Mouse (Mus musculus) cortical plate, adult 2 months (tissue): Measurements from ENCODE around the gene Tspan18. TPM values are rescaled to one million over a fixed set of nuclear protein-coding genes. Genes with fewer than 3 reads are reported as not detected.

Source experiments
- H3K27ac ChIP-seq: fragments of 200-500 bp; 2 replicates; pipeline ENCODE4 v1.5.1; 2012; ENCODE audit warnings: low read length, control low read depth, inconsistent platforms; ENCODE audit not compliant: insufficient read depth
- H3K4me1 ChIP-seq: fragments of 200-500 bp; 2 replicates; pipeline ENCODE4 v1.6.1; 2011; ENCODE audit warnings: low read length; ENCODE audit not compliant: control insufficient read depth, insufficient read depth
- H3K4me3 ChIP-seq: fragments of 200-500 bp; 2 replicates; pipeline ENCODE4 v1.5.1; 2011; ENCODE audit warnings: mild to moderate bottlenecking, low read length, control low read depth; ENCODE audit not compliant: insufficient read depth
- CTCF ChIP-seq: fragments of 200-500 bp; IDR thresholded peaks from 2 replicates; pipeline ENCODE4 v1.5.1; 2011; ENCODE audit warnings: mild to moderate bottlenecking, control low read depth, low read length; ENCODE audit not compliant: insufficient read depth; ENCODE audit errors: extremely low read depth
- POLR2A ChIP-seq: fragments of 200-500 bp; IDR thresholded peaks from 2 replicates; pipeline ENCODE4 v1.6.1; 2011; ENCODE audit warnings: mild to moderate bottlenecking, low read length, control low read depth; ENCODE audit not compliant: insufficient read depth; ENCODE audit errors: extremely low read depth
- polyA plus RNA-seq: library from polyadenylated mRNA; depleted of rRNA; stranded (reverse); fragments of >200 nt; gene quantifications from 2 replicates; pipeline ENCODE4 v1.2.3, GENCODE M21; 2012

The Tspan18 gene
- polyA plus RNA-seq, 1 experiment: 1.7 TPM

- no peak overlapping the region for H3K27ac ChIP-seq
These were observed 9.6 kb downstream of the Tspan18 start for GRCm38 (mm10) chr2:93324681-93325080.

DNA sequence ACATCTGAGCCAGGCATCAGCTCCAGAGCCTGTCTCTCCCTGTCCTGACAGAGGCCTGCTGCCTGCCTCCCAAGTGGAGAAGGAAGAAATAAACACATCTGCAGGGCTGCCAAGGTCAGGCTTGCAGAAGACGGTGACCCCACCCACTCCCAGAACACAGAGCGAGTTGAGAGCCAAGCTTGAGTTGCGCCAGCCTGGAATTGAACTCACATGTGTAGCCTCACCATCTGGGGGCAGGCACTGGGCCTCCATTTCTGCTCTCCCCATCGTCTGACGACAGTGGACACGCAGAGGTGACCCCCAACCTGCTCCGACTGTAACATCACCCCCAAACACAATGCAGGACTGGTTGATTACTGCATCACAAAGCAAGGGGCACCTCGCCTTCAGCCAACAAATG, 12.4 kb downstream of the Tspan18 start:
- Histone ChIP-seq H3K27ac (no peak overlapping the region), H3K4me1 (no peaks in the 10 kb centered on the region), H3K4me3 (no peak overlapping the region)
- TF ChIP-seq CTCF: no peak
- TF ChIP-seq POLR2A: no peak

More at GRCm38 (mm10) chr2:93324681-93325080, 9.6 kb downstream of the Tspan18 start:
- TF ChIP-seq POLR2A: no peak
- no peak for TF ChIP-seq CTCF
- no peaks in the 10 kb centered on the region for H3K4me1 ChIP-seq
- H3K4me3 ChIP-seq: no peak overlapping the region

DNA sequence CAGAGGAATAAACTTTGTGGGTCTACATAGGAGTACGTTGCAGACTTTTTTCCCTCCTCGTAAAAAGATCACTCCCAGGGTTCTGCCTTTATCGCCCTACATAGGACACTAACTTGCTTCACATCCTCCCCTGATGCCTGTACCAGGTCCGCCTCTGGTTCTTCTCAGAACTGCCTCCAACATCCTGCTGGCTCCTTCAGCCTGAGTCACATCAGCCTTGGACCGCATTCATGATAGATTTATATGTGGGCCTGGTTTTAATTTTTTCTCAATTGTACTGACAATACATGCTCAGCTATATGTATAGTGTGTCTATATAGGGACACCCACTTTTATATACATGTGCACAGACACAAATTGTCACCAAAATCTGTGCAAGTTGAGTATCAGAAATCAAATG, 14.0 kb downstream of the Tspan18 start:
- no peak for TF ChIP-seq POLR2A
- TF ChIP-seq CTCF: no peak
- no peaks in the 10 kb centered on the region for H3K4me1 ChIP-seq
- H3K4me3 ChIP-seq: no peak overlapping the region
- no peak overlapping the region for H3K27ac ChIP-seq

GRCm38 (mm10) chr2:93319598-93319997, 14.7 kb downstream of the Tspan18 start:
- H3K27ac ChIP-seq: no peak overlapping the region
- no peaks in the 10 kb centered on the region for H3K4me1 ChIP-seq
- H3K4me3 ChIP-seq: no peak overlapping the region
- no peak for TF ChIP-seq CTCF
- no peak for TF ChIP-seq POLR2A

GRCm38 (mm10) chr2:93318781-93319349, 15.4 kb downstream of the Tspan18 start:
- no peak for TF ChIP-seq CTCF
- no peak for TF ChIP-seq POLR2A
- Histone ChIP-seq H3K4me3 (no peak overlapping the region), H3K27ac (no peak overlapping the region), H3K4me1 (no peaks in the 10 kb centered on the region)

DNA sequence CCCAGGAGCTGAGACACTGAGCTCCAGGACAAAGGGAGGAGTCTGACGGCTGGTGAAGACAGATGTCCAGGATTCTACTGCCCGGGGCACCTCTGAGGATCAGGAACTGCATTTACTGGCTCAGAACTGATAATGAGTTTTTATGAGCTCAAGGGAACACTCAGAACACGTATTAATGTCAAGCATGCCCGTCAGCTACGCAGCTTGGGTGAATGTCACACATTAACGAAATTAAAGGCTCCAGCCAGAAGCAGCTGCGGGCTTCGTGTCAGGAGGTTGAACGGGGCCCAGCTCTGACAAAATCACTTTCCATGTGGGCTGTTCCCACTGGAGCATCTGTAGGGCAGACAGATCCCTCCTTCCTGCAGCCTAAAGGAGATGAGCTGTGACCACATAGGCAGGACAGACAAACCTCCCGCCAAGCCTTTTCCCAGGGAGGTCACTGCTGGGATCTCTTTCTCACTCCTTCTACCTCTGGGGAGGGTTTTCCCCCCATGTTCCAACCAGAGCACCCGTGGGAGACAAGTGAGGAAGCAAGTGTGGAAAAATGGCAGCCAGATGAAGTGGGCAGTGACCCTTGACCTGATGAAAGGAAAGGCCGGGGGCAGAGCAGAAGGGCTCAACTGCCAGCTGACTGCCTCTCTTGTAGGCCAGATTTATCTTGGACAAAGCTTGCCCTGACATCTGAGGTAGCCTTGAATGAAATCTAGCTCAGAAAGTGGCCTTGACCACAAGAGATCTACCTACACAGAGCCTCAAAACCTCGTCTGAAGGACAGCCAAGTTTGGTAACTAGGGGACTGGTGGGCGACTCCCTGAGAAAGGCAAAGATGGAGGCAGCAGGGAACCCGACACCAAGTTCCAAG, 20.3 kb downstream of the Tspan18 start:
- no peaks in the 10 kb centered on the region for H3K4me1 ChIP-seq

DNA sequence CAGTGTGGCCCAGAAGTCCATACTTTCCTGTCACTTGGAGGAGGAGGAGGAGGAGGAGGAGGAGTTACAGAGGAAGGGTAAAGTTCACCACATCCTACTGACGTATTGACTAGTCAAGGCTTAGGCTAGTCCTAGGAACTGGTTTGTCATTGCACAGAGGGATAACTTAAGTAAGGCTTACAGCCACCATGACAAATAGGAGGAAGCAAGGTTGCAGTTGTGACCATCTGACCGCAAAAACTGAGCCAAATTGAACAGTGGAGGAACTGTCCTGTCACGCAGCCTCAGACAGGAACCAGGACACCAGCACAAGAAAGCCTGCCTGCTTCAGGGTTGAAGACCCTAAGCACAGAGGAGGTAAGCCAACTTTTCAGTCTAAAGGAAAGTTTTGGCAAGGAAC, 21.8 kb downstream of the Tspan18 start:
- Histone ChIP-seq H3K4me1 (no peaks in the 10 kb centered on the region), H3K4me3 (no peak overlapping the region), H3K27ac (no peak overlapping the region)
- TF ChIP-seq CTCF: no peak

More for the DNA sequence above, 20.3 kb downstream of the Tspan18 start:
- no peak overlapping the region for H3K4me3 ChIP-seq
- TF ChIP-seq POLR2A (no peak), CTCF (no peak)
- H3K27ac ChIP-seq: no peak overlapping the region

DNA sequence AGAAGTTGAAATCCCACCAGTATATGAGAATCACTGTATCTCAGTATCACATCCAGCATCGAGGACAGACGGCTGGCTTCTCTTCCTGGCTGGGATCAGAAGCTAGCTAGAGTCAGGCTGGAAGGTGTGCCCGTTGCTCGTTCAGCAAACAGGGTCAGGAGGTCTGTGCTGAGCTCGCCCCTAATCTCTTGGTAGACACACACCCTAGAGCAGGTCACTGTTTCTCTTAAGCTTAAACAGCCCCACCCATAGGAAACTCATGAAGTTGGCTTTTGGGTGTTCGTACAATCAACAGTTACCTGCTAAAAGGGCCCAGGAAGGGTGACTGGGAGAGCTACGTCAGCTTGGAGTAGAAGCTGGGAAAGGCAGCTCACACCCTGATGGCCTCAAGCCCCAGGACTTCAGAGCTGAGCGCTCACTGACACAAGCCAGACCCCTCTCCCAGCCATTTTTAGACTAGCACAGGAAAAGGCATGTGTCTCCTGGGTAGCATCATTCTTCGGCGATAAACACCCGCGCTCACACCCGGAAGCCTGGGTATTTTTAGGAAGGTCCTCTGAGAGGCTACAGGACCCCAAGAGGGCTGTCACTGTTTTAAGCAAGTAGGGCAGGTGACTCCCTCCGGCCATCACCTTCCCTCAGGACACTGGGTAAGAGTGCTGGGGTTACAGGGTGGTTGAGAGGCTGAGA, 24.4 kb downstream of the Tspan18 start:
- H3K4me3 ChIP-seq: no peak overlapping the region
- H3K4me1 ChIP-seq: peaks cover 2% of the 10 kb centered on the region
- H3K27ac ChIP-seq: no peak overlapping the region
- TF ChIP-seq POLR2A (no peak), CTCF (no peak)

GRCm38 (mm10) chr2:93306898-93307297, 27.4 kb downstream of the Tspan18 start:
- no peak overlapping the region for H3K27ac ChIP-seq
- TF ChIP-seq CTCF: no peak
- TF ChIP-seq POLR2A: no peak
- peaks cover 2% of the 10 kb centered on the region for H3K4me1 ChIP-seq
- no peak overlapping the region for H3K4me3 ChIP-seq

GRCm38 (mm10) chr2:93304273-93304634, 30.1 kb downstream of the Tspan18 start:
- TF ChIP-seq CTCF: no peak

More at GRCm38 (mm10) chr2:93304273-93304634, 30.1 kb downstream of the Tspan18 start:
- H3K4me3 ChIP-seq: no peak overlapping the region
- peaks cover 2% of the 10 kb centered on the region for H3K4me1 ChIP-seq
- H3K27ac ChIP-seq: no peak overlapping the region
